Mouse (Mus musculus): Measurements from ENCODE around the gene Ap3m1.

DNA sequence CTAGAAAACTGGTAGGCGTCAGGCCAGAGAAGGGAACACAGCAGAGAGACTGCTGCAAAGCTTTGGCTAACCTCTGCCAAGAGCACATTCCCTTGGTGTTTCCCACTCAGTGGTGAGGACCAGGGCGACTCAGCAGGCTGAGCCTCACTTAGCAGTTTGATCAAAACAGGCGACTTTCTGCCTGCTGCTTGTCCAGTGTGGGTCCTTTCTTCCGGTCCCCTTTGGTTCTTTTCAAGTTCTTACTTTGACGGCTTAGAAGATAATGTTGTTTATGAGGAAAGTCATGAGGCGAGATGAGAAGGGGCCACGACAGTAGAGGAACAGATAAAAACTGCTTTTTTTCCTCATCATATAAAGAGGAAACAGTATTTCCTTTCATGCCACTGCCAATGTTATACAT, 49.3 kb upstream of the Ap3m1 start:
- TF ChIP-seq POLR2A (IDR thresholded peaks at IDR 0.05; ENCODE audit: insufficient read length, low read depth) = no peak
- no peak for TF ChIP-seq TCF12 (IDR thresholded peaks at IDR 0.05; ENCODE audit: insufficient read depth, poor library complexity, severe bottlenecking)
- no peak for TF ChIP-seq POLR2AphosphoS2 (IDR thresholded peaks at IDR 0.05; ENCODE audit: insufficient read length, low read depth)
- no peak for TF ChIP-seq MAX (IDR thresholded peaks at IDR 0.05; ENCODE audit: low read depth)
- TF ChIP-seq CEBPB (IDR thresholded peaks at IDR 0.05; ENCODE audit: insufficient read depth, poor library complexity, severe bottlenecking) = no peak
- no peak for TF ChIP-seq USF1 (IDR thresholded peaks at IDR 0.05; ENCODE audit: low read depth)
- no peak for TF ChIP-seq E2F4 (IDR thresholded peaks at IDR 0.05; ENCODE audit: insufficient read depth)

Data from myocyte (in vitro differentiated cells).